Mouse (Mus musculus) erythroblast, embryonic 14.5 days (primary cell): ENCODE data around the gene Tbx4.

Experiments used
- GATA1 ChIP-seq: IDR thresholded peaks from 2 replicates; pipeline ENCODE4 v1.6.1; 2012; ENCODE audit warnings: low read length, inconsistent platforms, mixed read lengths
- TAL1 ChIP-seq: IDR thresholded peaks from 3 replicates; pipeline ENCODE4 v1.6.1; 2012; ENCODE audit warnings: low read length, inconsistent platforms, mixed read lengths

- no peak for TF ChIP-seq GATA1
- no peak for TF ChIP-seq TAL1
These were observed 63.5 kb downstream of the Tbx4 start for GRCm38 (mm10) chr11:85949749-85950148.
